Mouse (Mus musculus): ENCODE measurements around the gene Zbtb44. TPM values are rescaled to one million over a fixed set of nuclear protein-coding genes. Genes with fewer than 3 reads are reported as not detected.

Zbtb44 gene
- polyA plus RNA-seq, 1 experiment: 98.2 TPM

DNA sequence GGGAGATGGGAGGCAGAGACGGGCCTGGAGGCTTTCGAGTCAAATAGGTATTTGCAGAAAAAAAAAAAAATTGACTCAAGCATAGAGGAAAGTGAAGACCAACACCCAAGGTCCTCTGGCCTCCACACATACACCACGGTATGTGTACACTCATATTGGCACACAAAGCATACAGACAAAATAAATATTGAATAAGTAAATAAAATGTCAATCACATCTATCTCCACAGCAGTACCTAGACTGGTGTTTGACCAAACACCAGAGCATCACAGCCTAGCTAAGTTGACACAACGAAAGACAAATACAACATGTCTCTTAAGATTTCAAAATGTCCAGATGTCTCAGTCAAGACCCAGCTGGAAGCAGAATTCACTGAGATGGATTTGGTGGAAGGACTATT lies 17.0 kb upstream of the Zbtb44 start:
- TF ChIP-seq EP300 (IDR thresholded peaks at IDR 0.05; ENCODE audit: insufficient read depth, low read depth, low read length) (no peak), POLR2A (IDR thresholded peaks at IDR 0.05; ENCODE audit: insufficient read depth, low read length) (no peak), CTCF (IDR thresholded peaks at IDR 0.05; ENCODE audit: low read depth, low read length) (no peak)
- H3K4me3 ChIP-seq (ENCODE audit: low read depth, low read length): no peak overlapping the region
- H3K4me1 ChIP-seq (ENCODE audit: control insufficient read depth, insufficient read depth, low read length): peaks cover 12% of the 10 kb centered on the region
- 0 out of 2 replicates have a peak overlapping the region, but pooled peaks have one; percentile 90 for H3K27ac ChIP-seq (ENCODE audit: insufficient read depth, low read length)
- H3K9ac ChIP-seq (ENCODE audit: low read depth, poor library complexity, severe bottlenecking): 0 out of 2 replicates have a peak overlapping the region, but pooled peaks have one; percentile 75
- peaks cover 2% of the 10 kb centered on the region; the same call in 1 of the 2 replicates for H3K36me3 ChIP-seq (ENCODE audit: control insufficient read depth, insufficient read depth, low read length, poor library complexity, severe bottlenecking)
- H3K27me3 ChIP-seq (ENCODE audit: control insufficient read depth, insufficient read depth, low read length, poor library complexity, severe bottlenecking): no peaks in the 10 kb centered on the region
- H3K9me3 ChIP-seq (replicated peaks; ENCODE audit: control insufficient read depth, insufficient read depth, low read length, poor library complexity, severe bottlenecking): no peaks in the 10 kb centered on the region

DNA sequence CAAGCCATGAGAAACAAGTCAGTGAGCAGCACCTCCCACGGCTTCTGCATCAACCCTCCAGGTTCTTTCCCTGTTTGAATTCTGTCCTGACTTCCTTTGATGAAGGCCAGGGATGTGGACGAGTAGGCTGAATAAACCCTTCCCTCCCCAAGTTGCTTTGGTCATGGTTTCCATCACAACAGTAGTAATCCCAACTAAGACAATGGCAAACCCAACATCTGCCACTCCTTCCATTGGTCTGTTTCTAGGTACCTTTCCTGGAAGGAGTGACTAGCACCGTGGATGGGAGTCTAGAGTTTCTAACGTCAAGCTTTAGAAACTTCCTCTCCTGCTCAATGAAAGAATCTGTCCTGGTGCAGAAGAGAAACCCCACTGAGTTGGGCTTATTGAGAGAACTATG lies 12.8 kb upstream of the Zbtb44 start:
- H3K27ac ChIP-seq (ENCODE audit: insufficient read depth, low read length): peak overlapping the region; percentile 91
- peaks cover 5% of the 10 kb centered on the region for H3K4me1 ChIP-seq (ENCODE audit: control insufficient read depth, insufficient read depth, low read length)
- H3K27me3 ChIP-seq (ENCODE audit: control insufficient read depth, insufficient read depth, low read length, poor library complexity, severe bottlenecking): no peaks in the 10 kb centered on the region
- no peaks in the 10 kb centered on the region for H3K9me3 ChIP-seq (replicated peaks; ENCODE audit: control insufficient read depth, insufficient read depth, low read length, poor library complexity, severe bottlenecking)
- H3K36me3 ChIP-seq (ENCODE audit: control insufficient read depth, insufficient read depth, low read length, poor library complexity, severe bottlenecking): peaks cover 2% of the 10 kb centered on the region; the same call in 1 of the 2 replicates
- H3K4me3 ChIP-seq (ENCODE audit: low read depth, low read length): no peak overlapping the region
- TF ChIP-seq CTCF (IDR thresholded peaks at IDR 0.05; ENCODE audit: low read depth, low read length): no peak
- TF ChIP-seq EP300 (IDR thresholded peaks at IDR 0.05; ENCODE audit: insufficient read depth, low read depth, low read length): 0 out of 2 replicates have a peak, but pooled peaks have one; percentile 38
- no peak for TF ChIP-seq POLR2A (IDR thresholded peaks at IDR 0.05; ENCODE audit: insufficient read depth, low read length)
- H3K9ac ChIP-seq (ENCODE audit: low read depth, poor library complexity, severe bottlenecking): no peak overlapping the region

DNA sequence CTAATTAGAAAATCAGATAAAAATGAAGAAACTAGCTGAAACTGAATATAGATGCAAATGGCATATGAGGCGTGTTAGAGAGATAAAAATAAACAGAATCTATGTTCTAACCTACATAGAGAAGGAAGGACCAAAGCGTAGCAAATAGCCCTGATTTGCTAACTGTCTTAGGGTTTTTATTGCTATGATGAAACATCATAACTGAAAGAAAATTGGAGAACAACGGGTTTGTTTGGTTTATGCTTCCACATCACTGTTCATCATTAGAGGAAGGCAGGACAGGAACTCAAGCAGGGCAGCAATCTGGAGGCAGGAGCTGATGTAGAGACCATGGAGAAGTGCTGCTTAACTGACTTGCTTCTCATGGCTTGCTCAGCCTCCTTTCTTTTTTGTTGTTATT lies 12.3 kb upstream of the Zbtb44 start:
- Histone ChIP-seq H3K9ac (ENCODE audit: low read depth, poor library complexity, severe bottlenecking) (no peak overlapping the region), H3K27me3 (ENCODE audit: control insufficient read depth, insufficient read depth, low read length, poor library complexity, severe bottlenecking) (no peaks in the 10 kb centered on the region), H3K27ac (ENCODE audit: insufficient read depth, low read length) (peak overlapping the region; percentile 99), H3K4me1 (ENCODE audit: control insufficient read depth, insufficient read depth, low read length) (peaks cover 3% of the 10 kb centered on the region), H3K9me3 (replicated peaks; ENCODE audit: control insufficient read depth, insufficient read depth, low read length, poor library complexity, severe bottlenecking) (no peaks in the 10 kb centered on the region), H3K36me3 (ENCODE audit: control insufficient read depth, insufficient read depth, low read length, poor library complexity, severe bottlenecking) (peaks cover 2% of the 10 kb centered on the region; the same call in 1 of the 2 replicates), H3K4me3 (ENCODE audit: low read depth, low read length) (no peak overlapping the region)
- TF ChIP-seq CTCF (IDR thresholded peaks at IDR 0.05; ENCODE audit: low read depth, low read length) (no peak), POLR2A (IDR thresholded peaks at IDR 0.05; ENCODE audit: insufficient read depth, low read length) (no peak), EP300 (IDR thresholded peaks at IDR 0.05; ENCODE audit: insufficient read depth, low read depth, low read length) (no peak)

DNA sequence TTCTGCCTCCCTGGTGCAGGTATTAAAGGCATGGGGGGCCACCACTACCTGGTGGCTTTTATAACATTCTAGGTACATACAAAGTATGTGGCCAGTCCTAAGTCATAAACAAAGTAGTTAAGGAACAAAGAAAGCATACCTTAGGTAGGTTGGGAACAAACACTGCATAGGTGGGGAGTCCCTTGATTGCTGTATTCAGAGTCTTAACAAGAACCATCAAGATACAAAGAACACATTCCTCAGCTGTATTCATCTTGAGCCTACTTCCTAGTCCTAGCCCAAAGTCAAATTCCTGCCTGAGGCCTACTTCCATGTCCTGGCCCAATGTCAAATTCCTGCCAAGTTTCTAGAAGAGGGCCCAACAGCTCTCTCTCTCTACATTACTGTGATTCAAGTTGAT lies 11.7 kb upstream of the Zbtb44 start:
- H3K27me3 ChIP-seq (ENCODE audit: control insufficient read depth, insufficient read depth, low read length, poor library complexity, severe bottlenecking): no peaks in the 10 kb centered on the region
- H3K4me3 ChIP-seq (ENCODE audit: low read depth, low read length): no peak overlapping the region
- peaks cover 3% of the 10 kb centered on the region for H3K4me1 ChIP-seq (ENCODE audit: control insufficient read depth, insufficient read depth, low read length)
- H3K36me3 ChIP-seq (ENCODE audit: control insufficient read depth, insufficient read depth, low read length, poor library complexity, severe bottlenecking): peaks cover 2% of the 10 kb centered on the region; the same call in 1 of the 2 replicates
- TF ChIP-seq POLR2A (IDR thresholded peaks at IDR 0.05; ENCODE audit: insufficient read depth, low read length) (no peak), EP300 (IDR thresholded peaks at IDR 0.05; ENCODE audit: insufficient read depth, low read depth, low read length) (peak; percentile 86)
- H3K9ac ChIP-seq (ENCODE audit: low read depth, poor library complexity, severe bottlenecking): no peak overlapping the region
- H3K27ac ChIP-seq (ENCODE audit: insufficient read depth, low read length): peak overlapping the region; percentile 99
- no peaks in the 10 kb centered on the region for H3K9me3 ChIP-seq (replicated peaks; ENCODE audit: control insufficient read depth, insufficient read depth, low read length, poor library complexity, severe bottlenecking)

DNA sequence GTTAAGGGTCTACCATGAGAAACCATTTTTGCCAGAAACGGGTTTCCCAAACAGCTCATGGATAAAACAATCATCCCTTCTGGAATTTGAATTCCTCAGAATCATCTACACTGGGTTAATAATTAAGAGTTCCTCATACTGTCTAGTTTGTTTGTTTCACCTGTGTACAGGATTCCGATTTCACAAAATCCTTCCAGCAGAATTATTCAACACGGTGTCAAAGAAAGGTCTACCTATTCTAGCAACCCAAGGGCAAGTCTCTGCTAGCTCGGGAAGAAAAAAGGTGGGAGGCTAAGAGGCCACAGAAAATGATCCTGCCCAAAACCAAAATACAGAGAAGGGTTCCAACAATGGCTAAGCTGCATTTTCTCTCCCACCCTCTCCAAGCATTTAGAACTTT lies 2.2 kb upstream of the Zbtb44 start:
- Histone ChIP-seq H3K36me3 (ENCODE audit: control insufficient read depth, insufficient read depth, low read length, poor library complexity, severe bottlenecking) (no peaks in the 10 kb centered on the region), H3K27ac (ENCODE audit: insufficient read depth, low read length) (peak overlapping the region; percentile 88), H3K9me3 (replicated peaks; ENCODE audit: control insufficient read depth, insufficient read depth, low read length, poor library complexity, severe bottlenecking) (no peaks in the 10 kb centered on the region), H3K27me3 (ENCODE audit: control insufficient read depth, insufficient read depth, low read length, poor library complexity, severe bottlenecking) (no peaks in the 10 kb centered on the region), H3K9ac (ENCODE audit: low read depth, poor library complexity, severe bottlenecking) (peak overlapping the region; percentile 92), H3K4me3 (ENCODE audit: low read depth, low read length) (no peak overlapping the region), H3K4me1 (ENCODE audit: control insufficient read depth, insufficient read depth, low read length) (no peaks in the 10 kb centered on the region)
- TF ChIP-seq CTCF (IDR thresholded peaks at IDR 0.05; ENCODE audit: low read depth, low read length) (no peak), POLR2A (IDR thresholded peaks at IDR 0.05; ENCODE audit: insufficient read depth, low read length) (no peak)

DNA sequence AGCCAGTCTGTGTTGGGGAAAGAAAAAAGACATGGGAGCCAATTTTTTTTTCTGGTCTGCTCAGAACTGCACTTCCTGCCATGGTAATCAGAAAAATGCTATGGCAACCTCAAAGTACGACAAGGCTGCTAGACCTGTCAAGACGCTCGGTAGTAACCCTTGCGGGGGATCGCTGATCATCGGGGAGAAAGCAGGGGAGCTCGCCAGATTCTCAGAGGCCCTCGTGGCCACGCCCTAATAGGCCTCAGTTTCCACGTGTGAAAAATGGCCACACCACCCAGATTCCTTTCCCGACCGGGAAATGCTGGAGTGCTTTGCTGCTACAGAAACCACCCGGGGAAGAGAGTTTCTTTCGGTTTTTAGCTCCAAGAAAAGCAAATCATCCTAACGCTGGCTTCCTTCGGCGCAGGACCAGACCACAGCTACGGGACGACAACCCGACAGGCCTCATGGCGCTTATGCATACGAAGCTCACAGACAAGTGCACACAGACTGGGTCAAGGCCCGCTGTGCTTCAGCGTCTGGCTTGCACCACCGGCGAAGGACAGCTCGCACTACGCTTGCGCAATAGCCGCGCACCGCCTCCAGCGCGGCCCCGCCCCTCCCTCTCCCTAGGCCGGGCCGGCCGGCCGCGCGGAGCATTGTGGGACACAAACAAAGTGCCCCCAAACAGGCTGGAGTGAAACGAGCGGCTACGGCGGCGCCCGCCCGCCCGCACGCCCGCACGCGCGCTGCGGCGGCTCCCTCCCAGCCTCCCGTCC lies 513 bp upstream of the Zbtb44 start:
- TF ChIP-seq EP300 (IDR thresholded peaks at IDR 0.05; ENCODE audit: insufficient read depth, low read depth, low read length) (no peak), POLR2A (IDR thresholded peaks at IDR 0.05; ENCODE audit: insufficient read depth, low read length) (peak; percentile 95)
- H3K27me3 ChIP-seq (ENCODE audit: control insufficient read depth, insufficient read depth, low read length, poor library complexity, severe bottlenecking): no peaks in the 10 kb centered on the region

More for the DNA sequence above, 513 bp upstream of the Zbtb44 start:
- peak overlapping the region; percentile 93 for H3K4me3 ChIP-seq (ENCODE audit: low read depth, low read length)
- no peaks in the 10 kb centered on the region for H3K9me3 ChIP-seq (replicated peaks; ENCODE audit: control insufficient read depth, insufficient read depth, low read length, poor library complexity, severe bottlenecking)
- peaks cover 2% of the 10 kb centered on the region; the same call in 1 of the 2 replicates for H3K36me3 ChIP-seq (ENCODE audit: control insufficient read depth, insufficient read depth, low read length, poor library complexity, severe bottlenecking)
- H3K9ac ChIP-seq (ENCODE audit: low read depth, poor library complexity, severe bottlenecking): peak overlapping the region; percentile 92
- peak overlapping the region; percentile 87 for H3K27ac ChIP-seq (ENCODE audit: insufficient read depth, low read length)
- no peaks in the 10 kb centered on the region for H3K4me1 ChIP-seq (ENCODE audit: control insufficient read depth, insufficient read depth, low read length)

Data from ES-Bruce4 (cell line).